Mouse (Mus musculus): ENCODE data around the gene Proser2. TPM values are rescaled to one million over a fixed set of nuclear protein-coding genes. Genes with fewer than 3 reads are reported as not detected.

The Proser2 gene
- total and polyA plus RNA-seq, 3 experiments, result 0.11 TPM; not detected in 2

- DNase-seq (ENCODE audit: low spot score), result no peak
These were observed 55.0 kb downstream of the Proser2 start for GRCm38 (mm10) chr2:6074891-6075529.

DNA sequence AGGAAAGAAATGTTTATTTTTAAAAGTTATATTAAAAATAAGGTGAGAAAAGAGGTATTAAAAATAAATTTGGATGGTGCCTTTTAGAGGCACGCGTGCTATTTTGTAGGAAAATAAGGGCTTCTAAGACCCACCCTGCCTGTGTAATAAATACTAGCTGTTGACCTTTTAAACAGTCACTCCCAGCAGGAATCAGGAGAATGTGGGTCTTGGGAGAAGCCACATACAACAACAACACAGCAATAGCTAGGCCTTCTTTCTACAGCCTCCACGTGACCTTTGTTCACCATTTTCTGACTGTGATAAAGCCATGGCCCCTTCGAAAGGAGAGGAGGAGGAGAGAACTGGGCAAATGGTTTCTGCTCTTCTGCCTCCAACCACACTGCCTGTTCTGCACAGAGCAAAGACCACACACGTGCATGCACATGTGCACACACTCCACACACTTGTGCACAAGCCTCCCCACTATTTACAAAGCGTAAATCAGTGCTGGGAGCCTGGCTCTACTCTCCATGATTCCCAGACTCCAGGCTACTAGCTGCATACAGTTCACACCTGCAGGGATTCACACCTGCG is 57.2 kb downstream of the Proser2 start:
- H3K36me3 ChIP-seq (replicated peaks), result no peaks in the 10 kb centered on the region
- TF ChIP-seq CTCF (IDR thresholded peaks at IDR 0.05; ENCODE audit: low read depth, low read length) (no peak), GATA2 (IDR thresholded peaks at IDR 0.05; ENCODE audit: borderline replicate concordance, low read depth, low read length) (no peak)
- H3K9me3 ChIP-seq (replicated peaks), result no peaks in the 10 kb centered on the region
- peaks cover 6% of the 10 kb centered on the region for H3K4me1 ChIP-seq (ENCODE audit: insufficient read depth, low read depth, low read length)
- H3K27me3 ChIP-seq (ENCODE audit: insufficient read depth, low read length), result peaks cover 34% of the 10 kb centered on the region
- DNase-seq (ENCODE audit: low spot score), result no peak
- H3K4me3 ChIP-seq (ENCODE audit: low read depth, low read length), result no peak overlapping the region
- no peak for ATAC-seq (ENCODE audit: extremely low read depth, insufficient number of reproducible peaks, low FRiP score, poor library complexity, severe bottlenecking)

More at GRCm38 (mm10) chr2:6074891-6075529, 55.0 kb downstream of the Proser2 start:
- Histone ChIP-seq H3K36me3 (replicated peaks) (no peaks in the 10 kb centered on the region), H3K27me3 (ENCODE audit: insufficient read depth, low read length) (peaks cover 22% of the 10 kb centered on the region), H3K4me1 (ENCODE audit: insufficient read depth, low read depth, low read length) (peaks cover 6% of the 10 kb centered on the region), H3K9me3 (replicated peaks) (no peaks in the 10 kb centered on the region; the same call in 1 of the 2 replicates), H3K4me3 (ENCODE audit: low read depth, low read length) (no peak overlapping the region)
- no peak for ATAC-seq (ENCODE audit: extremely low read depth, insufficient number of reproducible peaks, low FRiP score, poor library complexity, severe bottlenecking)
- TF ChIP-seq POLR2AphosphoS5 (IDR thresholded peaks at IDR 0.05; ENCODE audit: insufficient replicate concordance, low read depth, low read length), result no peak
- TF ChIP-seq GATA1 (IDR thresholded peaks at IDR 0.05; ENCODE audit: borderline replicate concordance, low read length), result no peak
- no peak for TF ChIP-seq GATA2 (IDR thresholded peaks at IDR 0.05; ENCODE audit: borderline replicate concordance, low read depth, low read length)
- no peak for TF ChIP-seq TAL1 (conservative IDR thresholded peaks at IDR 0.05; ENCODE audit: low read depth, low read length)

DNA sequence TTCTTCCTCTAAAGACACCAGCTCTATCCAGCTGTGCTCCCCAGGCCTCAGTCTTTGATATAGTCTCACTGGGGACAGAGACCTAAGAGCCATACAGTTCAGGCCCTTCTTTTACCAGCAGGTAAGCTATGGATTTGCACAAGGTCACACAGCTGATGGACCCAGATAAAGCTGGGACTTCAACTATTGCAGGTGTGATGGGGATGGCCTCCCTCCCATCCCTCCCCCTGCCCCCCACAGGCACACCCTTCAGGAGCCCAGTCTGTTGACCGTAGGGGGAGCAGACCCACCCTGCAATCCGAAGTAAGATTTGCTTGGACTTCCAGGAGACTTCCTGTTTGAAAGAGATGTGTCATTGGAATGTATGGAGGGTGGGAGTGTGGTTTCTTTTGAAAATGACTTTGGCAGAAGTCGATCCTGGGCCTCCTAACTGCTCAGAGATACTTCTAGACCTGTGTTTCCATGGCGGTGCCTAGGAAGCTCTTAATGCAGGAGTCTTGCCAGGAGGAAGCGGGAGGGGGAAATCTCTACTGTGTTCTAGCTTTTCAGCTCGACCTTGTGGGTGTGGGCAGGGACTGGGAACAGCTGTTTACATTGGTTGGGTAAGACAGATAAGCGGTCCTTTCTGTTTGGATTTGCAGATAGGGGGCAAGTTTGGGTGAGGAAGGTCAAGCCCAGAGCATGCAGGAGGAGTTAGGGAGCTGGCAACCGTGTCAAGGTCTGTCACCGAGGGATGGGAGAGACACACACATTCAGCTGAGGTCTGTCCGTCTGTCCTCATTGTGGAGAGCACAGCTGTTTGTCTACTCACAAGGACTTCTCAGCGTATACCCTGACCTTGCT is 58.2 kb downstream of the Proser2 start:
- no peak for DNase-seq (ENCODE audit: low spot score)
- H3K36me3 ChIP-seq (replicated peaks), result no peaks in the 10 kb centered on the region
- no peak overlapping the region for H3K4me3 ChIP-seq (ENCODE audit: low read depth, low read length)
- ATAC-seq (ENCODE audit: extremely low read depth, insufficient number of reproducible peaks, low FRiP score, poor library complexity, severe bottlenecking), result peak; percentile 15; the same call in 1 of the 2 replicates
- peaks cover 6% of the 10 kb centered on the region for H3K4me1 ChIP-seq (ENCODE audit: insufficient read depth, low read depth, low read length)
- TF ChIP-seq POLR2AphosphoS5 (IDR thresholded peaks at IDR 0.05; ENCODE audit: insufficient replicate concordance, low read depth, low read length) (no peak), CTCF (IDR thresholded peaks at IDR 0.05; ENCODE audit: low read depth, low read length) (no peak), GATA1 (IDR thresholded peaks at IDR 0.05; ENCODE audit: borderline replicate concordance, low read length) (no peak)
- peaks cover 42% of the 10 kb centered on the region for H3K27me3 ChIP-seq (ENCODE audit: insufficient read depth, low read length)
- H3K9me3 ChIP-seq (replicated peaks), result no peaks in the 10 kb centered on the region

DNA sequence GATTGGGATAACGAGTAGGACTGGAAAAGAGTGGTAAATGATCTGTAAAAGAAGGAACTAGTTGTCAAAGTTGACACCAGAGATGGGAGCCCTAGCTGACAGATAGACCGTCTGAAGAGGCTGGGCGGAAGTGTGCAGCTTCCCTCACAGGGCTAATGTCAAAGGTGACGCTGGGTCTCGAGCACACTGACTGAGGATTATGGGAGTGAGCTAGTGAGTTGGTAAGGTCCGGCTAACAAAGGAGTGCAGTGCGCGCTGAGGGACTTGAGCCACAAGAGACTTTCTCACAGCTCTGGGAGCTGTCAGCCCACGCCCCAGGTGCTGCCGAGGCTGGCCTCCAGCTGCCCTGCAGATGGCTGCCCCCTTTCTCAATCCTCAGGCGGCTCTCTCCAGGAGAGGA is 59.1 kb downstream of the Proser2 start:
- Histone ChIP-seq H3K4me1 (ENCODE audit: insufficient read depth, low read depth, low read length) (peaks cover 6% of the 10 kb centered on the region), H3K27me3 (ENCODE audit: insufficient read depth, low read length) (peaks cover 44% of the 10 kb centered on the region), H3K36me3 (replicated peaks) (no peaks in the 10 kb centered on the region), H3K4me3 (ENCODE audit: low read depth, low read length) (no peak overlapping the region), H3K9me3 (replicated peaks) (no peaks in the 10 kb centered on the region)
- TF ChIP-seq TAL1 (conservative IDR thresholded peaks at IDR 0.05; ENCODE audit: low read depth, low read length) (no peak), CTCF (IDR thresholded peaks at IDR 0.05; ENCODE audit: low read depth, low read length) (no peak), GATA2 (IDR thresholded peaks at IDR 0.05; ENCODE audit: borderline replicate concordance, low read depth, low read length) (no peak), GATA1 (IDR thresholded peaks at IDR 0.05; ENCODE audit: borderline replicate concordance, low read length) (no peak), POLR2AphosphoS5 (IDR thresholded peaks at IDR 0.05; ENCODE audit: insufficient replicate concordance, low read depth, low read length) (no peak)
- ATAC-seq (ENCODE audit: extremely low read depth, insufficient number of reproducible peaks, low FRiP score, poor library complexity, severe bottlenecking) (no peak), DNase-seq (ENCODE audit: low spot score) (no peak)

GRCm38 (mm10) chr2:6067341-6067740 is 62.7 kb downstream of the Proser2 start:
- no peak for DNase-seq (ENCODE audit: low spot score)
- Histone ChIP-seq H3K4me3 (ENCODE audit: low read depth, low read length) (no peak overlapping the region), H3K27me3 (ENCODE audit: insufficient read depth, low read length) (peaks cover 45% of the 10 kb centered on the region), H3K4me1 (ENCODE audit: insufficient read depth, low read depth, low read length) (peaks cover 6% of the 10 kb centered on the region), H3K36me3 (replicated peaks) (no peaks in the 10 kb centered on the region), H3K9me3 (replicated peaks) (no peaks in the 10 kb centered on the region)
- no peak for ATAC-seq (ENCODE audit: extremely low read depth, insufficient number of reproducible peaks, low FRiP score, poor library complexity, severe bottlenecking)
- TF ChIP-seq GATA2 (IDR thresholded peaks at IDR 0.05; ENCODE audit: borderline replicate concordance, low read depth, low read length), result no peak
- no peak for TF ChIP-seq GATA1 (IDR thresholded peaks at IDR 0.05; ENCODE audit: borderline replicate concordance, low read length)
- no peak for TF ChIP-seq CTCF (IDR thresholded peaks at IDR 0.05; ENCODE audit: low read depth, low read length)

GRCm38 (mm10) chr2:6060071-6060804 is 69.8 kb downstream of the Proser2 start:
- H3K4me1 ChIP-seq (ENCODE audit: insufficient read depth, low read depth, low read length), result no peaks in the 10 kb centered on the region
- ATAC-seq (ENCODE audit: extremely low read depth, insufficient number of reproducible peaks, low FRiP score, poor library complexity, severe bottlenecking) (no peak), DNase-seq (ENCODE audit: low spot score) (no peak)
- H3K9me3 ChIP-seq (replicated peaks), result no peaks in the 10 kb centered on the region
- no peak for TF ChIP-seq GATA1 (IDR thresholded peaks at IDR 0.05; ENCODE audit: borderline replicate concordance, low read length)
- TF ChIP-seq CTCF (IDR thresholded peaks at IDR 0.05; ENCODE audit: low read depth, low read length), result no peak
- H3K27me3 ChIP-seq (ENCODE audit: insufficient read depth, low read length), result peaks cover 13% of the 10 kb centered on the region
- peaks cover 23% of the 10 kb centered on the region for H3K36me3 ChIP-seq (replicated peaks)
- H3K4me3 ChIP-seq (ENCODE audit: low read depth, low read length), result no peak overlapping the region

Data from G1E (cell line).